Mouse (Mus musculus): ENCODE results near the gene Cckar. TPM values are rescaled to one million over a fixed set of nuclear protein-coding genes. Genes with fewer than 3 reads are reported as not detected.

Cckar gene
- total and polyA plus RNA-seq, 3 experiments = not detected

DNA sequence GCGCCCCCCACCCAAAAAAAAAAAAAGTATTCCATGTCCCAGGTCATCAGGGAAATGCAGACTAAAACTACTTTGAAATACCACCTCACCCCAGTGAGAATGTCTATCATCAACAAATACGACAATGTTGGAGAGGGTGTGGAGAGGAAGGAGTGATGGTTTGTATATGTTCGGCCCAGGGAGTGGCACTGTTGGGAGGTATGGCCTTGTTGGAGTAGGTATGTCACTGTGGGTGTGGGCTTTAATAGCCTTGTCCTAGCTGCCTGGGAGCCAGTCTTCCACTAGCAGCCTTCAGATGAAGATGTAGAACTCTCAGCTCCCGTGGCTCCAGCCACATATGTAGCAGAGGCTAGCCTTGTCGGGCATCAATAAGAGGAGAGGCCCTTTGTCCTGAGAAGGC lies 39.5 kb downstream of the Cckar start:
- Histone ChIP-seq H3K4me3 (replicated peaks in 1 of 3; ENCODE audit: low read depth in 2 of 3, low read length in 2 of 3, poor library complexity in 1 of 3) (no peak overlapping the region), H3K36me3 (replicated peaks in 1 of 2; ENCODE audit: control insufficient read depth in 1 of 2, insufficient read depth in 1 of 2, low read length in 1 of 2) (no peaks in the 10 kb centered on the region), H3K27ac (ENCODE audit: insufficient read depth, low read depth) (no peak overlapping the region), H3K4me1 (ENCODE audit: control insufficient read depth in 1 of 2, insufficient read depth in 2 of 2) (peaks cover 0 to 18% of the 10 kb centered on the region in 2 experiments; a peak in 1 of 4 replicates), H3K79me2 (replicated peaks; ENCODE audit: control insufficient read depth, extremely low read depth, insufficient read depth, poor library complexity, severe bottlenecking) (no peaks in the 10 kb centered on the region), H3K4me2 (ENCODE audit: insufficient read depth, low read depth, poor library complexity, severe bottlenecking) (no peak overlapping the region), H3K9ac (ENCODE audit: insufficient read depth, low read depth) (no peak overlapping the region), H3K27me3 (replicated peaks) (no peaks in the 10 kb centered on the region), H3K9me3 (replicated peaks; ENCODE audit: low read length) (peaks cover under 1% of the 10 kb centered on the region)
- DNase-seq (ENCODE audit: extremely low read depth) = no peak
- dilution Hi-C loops (cut with MboI; ENCODE audit: extremely low pct_ligation_motif_present, extremely low pct_unique_long_range_greater_than_20kb, low sequenced_read_pairs) (no loop called here), in situ Hi-C loops (cut with MboI; ENCODE audit: low pct_ligation_motif_present, low pct_unique_long_range_greater_than_20kb, low sequenced_read_pairs) (no loop called here)
- no peak for TF ChIP-seq ELF1 (IDR thresholded peaks at IDR 0.05; ENCODE audit: low read depth, low read length)
- no peak for TF ChIP-seq POLR2AphosphoS2 (IDR thresholded peaks at IDR 0.05; ENCODE audit: low read depth, low read length)
- TF ChIP-seq HCFC1 (IDR thresholded peaks at IDR 0.05; ENCODE audit: low read depth, low read length) = no peak
- no peak for TF ChIP-seq IRF4 (IDR thresholded peaks at IDR 0.05; ENCODE audit: low read depth, low read length)
- TF ChIP-seq MAZ (IDR thresholded peaks at IDR 0.05; ENCODE audit: low read depth, low read length) = no peak
- TF ChIP-seq NRF1 (IDR thresholded peaks at IDR 0.05; ENCODE audit: low read depth, low read length) = no peak
- no peak for TF ChIP-seq CHD2 (IDR thresholded peaks at IDR 0.05; ENCODE audit: low read length)
- no peak for TF ChIP-seq ZC3H11A (IDR thresholded peaks at IDR 0.05; ENCODE audit: low read depth, low read length)
- no peak for TF ChIP-seq SIN3A (IDR thresholded peaks at IDR 0.05; ENCODE audit: low read length)
- no peak for TF ChIP-seq CTCF (conservative IDR thresholded peaks at IDR 0.05 in 1 of 2, IDR thresholded peaks at IDR 0.05 in 1 of 2; ENCODE audit: low read depth in 2 of 2, low read length in 2 of 2)

DNA sequence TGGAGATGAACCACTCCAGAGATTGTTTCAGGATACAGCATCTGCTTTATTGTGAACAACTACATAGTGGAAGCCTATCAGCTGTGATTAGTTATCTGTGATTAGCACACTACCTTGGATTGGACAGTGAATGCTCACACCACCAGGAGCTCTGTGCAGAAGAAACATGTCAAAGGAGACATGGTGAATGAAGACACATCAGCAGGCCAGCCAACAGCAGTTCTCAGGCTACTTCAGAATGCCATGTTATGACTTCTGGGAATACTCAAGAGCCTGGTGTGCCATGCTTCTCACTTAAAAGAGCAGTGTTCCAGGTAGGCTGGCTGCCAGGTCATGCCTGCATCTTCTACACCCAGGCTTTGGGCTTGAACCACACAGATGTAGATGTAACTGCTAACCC lies 43.8 kb downstream of the Cckar start:
- Histone ChIP-seq H3K27ac (ENCODE audit: insufficient read depth, low read depth) (no peak overlapping the region), H3K4me3 (replicated peaks in 1 of 3; ENCODE audit: low read depth in 2 of 3, low read length in 2 of 3, poor library complexity in 1 of 3) (no peak overlapping the region), H3K36me3 (replicated peaks in 1 of 2; ENCODE audit: control insufficient read depth in 1 of 2, insufficient read depth in 1 of 2, low read length in 1 of 2) (peaks cover 9 to 19% of the 10 kb centered on the region in 2 experiments), H3K4me1 (ENCODE audit: control insufficient read depth in 1 of 2, insufficient read depth in 2 of 2) (peaks cover 0 to 17% of the 10 kb centered on the region in 2 experiments; a peak in 1 of 4 replicates), H3K9me3 (replicated peaks; ENCODE audit: low read length) (no peaks in the 10 kb centered on the region), H3K79me2 (replicated peaks; ENCODE audit: control insufficient read depth, extremely low read depth, insufficient read depth, poor library complexity, severe bottlenecking) (no peaks in the 10 kb centered on the region), H3K4me2 (ENCODE audit: insufficient read depth, low read depth, poor library complexity, severe bottlenecking) (no peak overlapping the region), H3K9ac (ENCODE audit: insufficient read depth, low read depth) (no peak overlapping the region), H3K27me3 (replicated peaks) (no peaks in the 10 kb centered on the region)
- in situ Hi-C loops (cut with MboI; ENCODE audit: low pct_ligation_motif_present, low pct_unique_long_range_greater_than_20kb, low sequenced_read_pairs) (no loop called here), dilution Hi-C loops (cut with MboI; ENCODE audit: extremely low pct_ligation_motif_present, extremely low pct_unique_long_range_greater_than_20kb, low sequenced_read_pairs) (no loop called here)
- no peak for TF ChIP-seq NELFE (IDR thresholded peaks at IDR 0.05; ENCODE audit: low read depth, low read length)
- no peak for TF ChIP-seq GABPA (IDR thresholded peaks at IDR 0.05; ENCODE audit: insufficient replicate concordance, low read depth, low read length)
- no peak for TF ChIP-seq MXI1 (IDR thresholded peaks at IDR 0.05; ENCODE audit: low read depth, low read length)
- TF ChIP-seq RCOR1 (conservative IDR thresholded peaks at IDR 0.05; ENCODE audit: low read depth, low read length) = no peak
- no peak for TF ChIP-seq EP300 (IDR thresholded peaks at IDR 0.05; ENCODE audit: low read length)
- no peak for TF ChIP-seq MAZ (IDR thresholded peaks at IDR 0.05; ENCODE audit: low read depth, low read length)
- TF ChIP-seq RAD21 (IDR thresholded peaks at IDR 0.05; ENCODE audit: low read depth, low read length) = no peak
- TF ChIP-seq ZMIZ1 (IDR thresholded peaks at IDR 0.05; ENCODE audit: low read depth, low read length) = no peak
- TF ChIP-seq POLR2AphosphoS2 (IDR thresholded peaks at IDR 0.05; ENCODE audit: low read depth, low read length) = no peak
- TF ChIP-seq MAX (IDR thresholded peaks at IDR 0.05; ENCODE audit: low read length) = no peak
- TF ChIP-seq HCFC1 (IDR thresholded peaks at IDR 0.05; ENCODE audit: low read depth, low read length) = no peak
- TF ChIP-seq MAFK (IDR thresholded peaks at IDR 0.05; ENCODE audit: insufficient replicate concordance, low read length) = no peak
- TF ChIP-seq NRF1 (IDR thresholded peaks at IDR 0.05; ENCODE audit: low read depth, low read length) = no peak
- TF ChIP-seq PAX5 (IDR thresholded peaks at IDR 0.05; ENCODE audit: low read length) = no peak
- no peak for DNase-seq (ENCODE audit: extremely low read depth)
